Mouse (Mus musculus): ENCODE data around the gene Tjp2.

- TF ChIP-seq CTCF (IDR thresholded peaks at IDR 0.05; ENCODE audit: borderline replicate concordance, extremely low read depth, insufficient read depth, insufficient read length) (no peak), POLR2A (IDR thresholded peaks at IDR 0.05; ENCODE audit: borderline replicate concordance, extremely low read depth, insufficient read depth, insufficient read length, poor library complexity, severe bottlenecking) (no peak)
Observed at GRCm38 (mm10) chr19:24213299-24213698, 11.5 kb downstream of the Tjp2 start.
